Mouse (Mus musculus) ES-CJ7 (cell line): ENCODE measurements around the gene Slc35f1.
A peak's percentile ranks its signal among the peaks of the same experiment; 100 is the strongest.

ENCODE experiments used
- DNase-seq: peaks from one replicate; pipeline ENCODE4 v3.0.0; 2011; ENCODE audit warnings: low read depth, low spot score

Gene Slc35f1

GRCm38 (mm10) chr10:52932159-52932558, 241.8 kb downstream of the Slc35f1 start:
- DNase-seq: no peak

- DNase-seq: no peak
Observed at GRCm38 (mm10) chr10:52934615-52935014, 244.3 kb downstream of the Slc35f1 start.

- no peak for DNase-seq
Observed at GRCm38 (mm10) chr10:52940111-52940830, 249.9 kb downstream of the Slc35f1 start.

- no peak for DNase-seq
Observed at GRCm38 (mm10) chr10:52940831-52941216, 250.5 kb downstream of the Slc35f1 start.

GRCm38 (mm10) chr10:52952581-52952980, 262.2 kb downstream of the Slc35f1 start:
- no peak for DNase-seq

GRCm38 (mm10) chr10:52956728-52957127, 266.4 kb downstream of the Slc35f1 start:
- no peak for DNase-seq

GRCm38 (mm10) chr10:52979251-52979650, 288.9 kb downstream of the Slc35f1 start:
- DNase-seq: no peak

- no peak for DNase-seq
Observed at GRCm38 (mm10) chr10:52982836-52983235, 292.5 kb downstream of the Slc35f1 start.

GRCm38 (mm10) chr10:52992246-52992645, 301.9 kb downstream of the Slc35f1 start:
- DNase-seq: no peak

GRCm38 (mm10) chr10:52996886-52997285, 306.6 kb downstream of the Slc35f1 start:
- DNase-seq: no peak

- no peak for DNase-seq
Observed at GRCm38 (mm10) chr10:53001136-53001535, 310.8 kb downstream of the Slc35f1 start.

GRCm38 (mm10) chr10:53006229-53007190, 316.2 kb downstream of the Slc35f1 start:
- DNase-seq: no peak

- no peak for DNase-seq
Observed at GRCm38 (mm10) chr10:53013878-53014277, 323.5 kb downstream of the Slc35f1 start.

GRCm38 (mm10) chr10:53028454-53028853, 338.1 kb downstream of the Slc35f1 start:
- no peak for DNase-seq

- DNase-seq: no peak
Observed at GRCm38 (mm10) chr10:53035202-53035601, 344.9 kb downstream of the Slc35f1 start.

- DNase-seq: no peak
Observed at GRCm38 (mm10) chr10:53045931-53046330, 355.6 kb downstream of the Slc35f1 start.

GRCm38 (mm10) chr10:53052521-53052920, 362.2 kb downstream of the Slc35f1 start:
- DNase-seq: no peak

- no peak for DNase-seq
Observed at GRCm38 (mm10) chr10:53060745-53061144, 370.4 kb downstream of the Slc35f1 start.

GRCm38 (mm10) chr10:53062741-53063140, 372.4 kb downstream of the Slc35f1 start:
- DNase-seq: no peak

- peak; percentile 20 for DNase-seq
Observed at GRCm38 (mm10) chr10:53087811-53088210, 397.5 kb downstream of the Slc35f1 start.

GRCm38 (mm10) chr10:53091525-53091924, 401.2 kb downstream of the Slc35f1 start:
- DNase-seq: no peak

- no peak for DNase-seq
Observed at GRCm38 (mm10) chr10:53096446-53096845, 406.1 kb downstream of the Slc35f1 start.

- DNase-seq: no peak
Observed at GRCm38 (mm10) chr10:53100881-53101280, 410.5 kb downstream of the Slc35f1 start.
